Mouse (Mus musculus) cortical plate, adult 2 months (tissue): ENCODE data around the gene Gm14137.

ENCODE experiments used
- CTCF ChIP-seq: fragments of 200-500 bp; IDR thresholded peaks from 2 replicates; pipeline ENCODE4 v1.5.1; 2011; ENCODE audit warnings: mild to moderate bottlenecking, control low read depth, low read length; ENCODE audit not compliant: insufficient read depth; ENCODE audit errors: extremely low read depth
- POLR2A ChIP-seq: fragments of 200-500 bp; IDR thresholded peaks from 2 replicates; pipeline ENCODE4 v1.6.1; 2011; ENCODE audit warnings: mild to moderate bottlenecking, low read length, control low read depth; ENCODE audit not compliant: insufficient read depth; ENCODE audit errors: extremely low read depth

DNA sequence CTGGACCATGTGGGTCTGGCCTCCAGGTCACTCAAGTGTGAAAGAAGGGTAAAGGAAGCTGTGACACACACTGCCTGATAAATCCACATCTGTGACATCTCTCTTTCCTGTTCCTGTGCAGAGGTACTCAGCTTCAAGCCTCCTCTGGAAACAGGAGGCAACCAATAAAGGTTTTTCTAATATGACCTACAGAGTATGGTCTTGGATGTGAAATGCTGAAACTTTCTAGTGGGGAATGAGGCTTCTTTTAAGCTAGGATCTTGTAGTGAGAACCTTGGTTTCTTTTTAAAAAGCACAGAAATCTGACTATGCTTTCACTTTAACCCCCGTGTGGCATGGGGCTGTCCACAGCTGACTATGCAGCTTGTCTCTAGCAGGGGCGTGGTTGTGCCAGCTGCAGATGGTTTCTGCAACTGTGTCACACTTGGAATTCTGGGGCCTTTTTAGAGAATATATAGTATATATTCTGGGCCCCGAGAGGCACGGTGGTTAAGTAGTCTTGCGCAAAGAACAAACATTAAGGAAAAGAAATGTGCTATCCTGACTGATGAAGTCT is 3.2 kb downstream of the Gm14137 start:
- TF ChIP-seq POLR2A (no peak), CTCF (no peak)
